Mouse (Mus musculus) CH12F3 (cell line): ENCODE data around the gene Crygb.
"Not testable (repeated sequence)": the region's sequence is repeated elsewhere in the genome, so short reads cannot be mapped to it uniquely, and the experiment has no call there.

Experiments used
- in situ Hi-C: fragments of 300-500 bp; cut with MboI; formaldehyde crosslinking; loops from 2 replicates; pipeline ENCODE4 v1.14.3; 2020; ENCODE audit warnings: low sequenced_read_pairs

Gene Crygb

DNA sequence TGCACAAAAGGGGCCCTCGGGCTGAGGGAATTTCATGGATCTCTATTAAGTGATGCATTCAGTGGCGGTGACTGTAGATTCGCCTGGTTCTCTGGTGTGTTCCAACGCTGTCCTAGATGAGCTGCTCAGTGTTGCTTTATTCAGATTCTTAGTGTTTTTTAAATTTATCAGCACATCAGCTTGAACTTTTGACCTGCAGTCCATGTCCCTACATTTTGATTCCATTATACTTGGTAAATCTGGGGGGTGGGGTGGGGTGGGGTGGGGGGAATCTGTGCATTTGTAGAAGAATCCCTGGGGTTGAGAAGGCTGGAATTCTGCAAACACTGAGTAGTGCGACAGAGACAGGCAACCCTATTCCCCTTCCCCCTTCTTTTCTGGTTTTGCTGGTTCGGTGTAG, 8.5 kb downstream of the Crygb start, which contains the start of gene Crygc:
Crygc (minus strand) TSS at position 101 of the 400 bp plus-strand sequence.
- in situ Hi-C loops: no loop called here

DNA sequence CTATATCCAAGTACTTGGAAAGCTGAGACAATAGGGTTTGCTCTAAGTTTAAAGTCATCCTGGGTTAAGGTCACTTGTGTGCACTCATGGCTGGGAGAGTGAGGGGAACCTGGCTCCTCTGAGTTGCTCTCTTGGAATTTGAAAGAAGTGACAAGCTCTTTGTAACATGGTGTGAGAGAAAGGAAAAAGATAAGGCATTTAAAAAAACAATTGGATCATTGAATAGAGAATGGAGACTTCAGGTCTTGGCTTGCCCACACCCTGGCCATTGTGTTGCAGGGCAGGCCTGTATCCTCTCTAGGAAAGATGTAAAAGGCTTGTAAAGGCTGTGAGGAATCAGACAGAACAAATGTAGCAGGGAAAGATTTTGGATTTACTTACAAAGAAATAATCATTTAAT, 14.2 kb downstream of the Crygb start:
- in situ Hi-C loops: no loop called here

DNA sequence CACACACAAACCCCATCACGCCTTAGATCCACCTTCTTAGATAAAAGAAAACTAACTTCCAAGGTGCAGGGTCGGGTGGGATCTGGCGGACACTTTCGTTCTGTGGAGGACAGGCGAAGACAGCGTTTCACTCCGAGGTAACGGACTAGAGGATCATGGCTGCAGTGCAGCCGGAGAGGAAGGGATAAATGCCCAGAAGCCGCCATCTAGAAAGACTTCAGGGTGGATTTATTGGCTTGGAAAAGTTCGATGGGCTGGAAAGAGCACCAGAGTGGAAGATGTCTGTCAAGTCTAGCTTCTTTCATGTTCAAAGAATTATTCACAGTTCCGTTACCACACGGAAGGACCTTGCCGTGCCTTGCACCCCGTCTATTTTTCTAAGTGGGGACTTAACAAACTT, 17.9 kb downstream of the Crygb start:
- in situ Hi-C loops: no loop called here

DNA sequence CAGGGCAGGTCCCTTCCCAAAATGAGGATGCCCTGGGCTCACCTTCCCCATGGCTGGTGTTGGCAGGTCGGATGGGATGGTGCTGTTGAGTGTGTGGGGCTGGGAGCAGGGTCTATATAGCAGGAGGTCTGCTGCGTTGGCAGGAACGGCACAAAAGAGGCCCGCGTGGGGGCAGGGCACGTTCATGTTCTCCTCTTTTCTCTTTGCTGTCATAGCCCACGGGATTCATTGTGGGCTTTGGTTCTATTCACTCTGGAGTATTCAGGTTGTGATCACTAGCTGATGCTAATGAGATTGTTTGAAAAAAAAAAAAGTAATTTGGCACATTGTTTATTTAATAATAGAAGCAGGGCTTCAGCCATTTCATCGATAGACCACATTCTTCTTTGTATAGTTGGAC, 18.7 kb downstream of the Crygb start, which contains the start of gene Crygd:
Crygd (minus strand) TSS at position 101 of the 400 bp plus-strand sequence.
- in situ Hi-C loops: no loop called here

DNA sequence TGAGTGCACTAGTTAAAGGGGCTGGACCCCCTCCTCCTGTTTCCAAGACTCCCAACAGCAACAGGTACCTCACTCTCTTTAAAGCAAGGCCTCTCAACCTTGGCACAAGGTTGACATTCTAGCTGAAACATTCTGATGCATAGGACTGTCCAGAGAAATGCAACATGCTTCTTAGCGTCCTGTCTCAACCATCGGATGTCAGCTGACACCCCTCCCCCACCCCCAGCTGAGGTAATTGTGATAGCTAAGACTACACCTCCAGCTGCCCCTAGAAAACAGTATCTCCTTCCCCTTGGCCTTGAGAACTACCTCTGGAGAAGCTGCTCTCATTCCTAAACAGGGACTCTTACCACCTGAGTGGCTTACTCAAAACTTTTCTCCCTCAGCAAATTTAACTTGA, 29.9 kb downstream of the Crygb start:
- in situ Hi-C loops: no loop called here

DNA sequence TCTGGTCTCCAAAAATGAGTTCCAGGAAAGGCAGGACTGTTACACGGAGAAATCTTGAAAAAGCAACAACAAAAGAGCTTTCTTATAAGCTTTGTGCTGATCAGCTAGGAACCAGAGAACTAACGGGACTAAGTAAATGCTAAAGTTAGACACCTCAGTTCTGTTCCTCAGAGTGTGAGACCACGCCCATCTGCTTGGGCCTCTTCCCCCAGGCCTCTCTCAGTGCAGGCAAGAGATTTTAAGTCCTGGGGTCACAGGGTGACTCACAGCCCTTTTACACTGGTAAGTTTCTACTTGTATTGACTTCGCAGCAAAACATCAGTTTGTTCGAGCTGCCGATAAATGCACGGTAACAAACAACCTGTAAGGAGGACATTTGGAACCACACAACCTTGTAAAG, 30.4 kb downstream of the Crygb start:
- in situ Hi-C loops: no loop called here

DNA sequence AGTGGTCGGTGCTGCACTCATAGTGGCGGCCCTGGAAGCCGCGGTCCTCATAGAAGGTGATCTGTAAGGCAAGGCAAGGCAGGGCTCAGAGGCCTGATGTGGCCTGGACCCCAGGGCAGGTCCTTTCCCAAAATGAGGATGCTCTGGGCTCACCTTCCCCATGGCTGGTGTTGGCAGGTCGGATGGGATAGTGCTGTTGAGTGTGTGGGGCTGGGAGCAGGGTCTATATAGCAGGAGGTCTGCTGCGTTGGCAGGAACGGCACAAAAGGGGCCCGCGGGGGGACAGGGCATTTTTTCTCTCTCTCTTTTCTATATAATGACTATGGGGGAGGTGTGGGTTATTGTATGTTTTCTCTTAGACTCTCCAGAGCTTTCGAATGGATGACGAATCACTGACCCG, 31.1 kb downstream of the Crygb start, which contains the start of gene Cryge:
Cryge (minus strand) TSS at position 198 of the 400 bp plus-strand sequence.
- in situ Hi-C loops: not testable (repeated sequence)

DNA sequence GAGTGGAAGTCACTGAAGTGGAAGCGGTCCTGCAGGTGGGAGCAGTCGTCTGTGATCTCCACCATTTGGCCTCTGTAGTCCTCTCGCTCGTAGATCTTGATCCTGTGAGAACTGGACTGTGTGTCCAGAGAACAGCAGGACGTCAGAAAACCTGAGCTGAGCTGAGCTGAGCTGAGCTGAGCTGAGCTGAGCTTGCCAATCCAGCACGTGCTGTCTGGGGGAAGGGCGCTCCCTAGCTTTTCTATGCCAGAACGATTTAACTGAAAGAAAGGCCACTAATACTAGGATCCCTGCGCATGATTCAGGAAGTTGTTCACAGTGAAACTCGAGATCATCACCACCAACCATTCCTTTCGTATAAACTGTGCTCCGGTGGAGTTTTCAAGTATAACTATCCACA, 33.3 kb downstream of the Crygb start:
- in situ Hi-C loops: no loop called here

DNA sequence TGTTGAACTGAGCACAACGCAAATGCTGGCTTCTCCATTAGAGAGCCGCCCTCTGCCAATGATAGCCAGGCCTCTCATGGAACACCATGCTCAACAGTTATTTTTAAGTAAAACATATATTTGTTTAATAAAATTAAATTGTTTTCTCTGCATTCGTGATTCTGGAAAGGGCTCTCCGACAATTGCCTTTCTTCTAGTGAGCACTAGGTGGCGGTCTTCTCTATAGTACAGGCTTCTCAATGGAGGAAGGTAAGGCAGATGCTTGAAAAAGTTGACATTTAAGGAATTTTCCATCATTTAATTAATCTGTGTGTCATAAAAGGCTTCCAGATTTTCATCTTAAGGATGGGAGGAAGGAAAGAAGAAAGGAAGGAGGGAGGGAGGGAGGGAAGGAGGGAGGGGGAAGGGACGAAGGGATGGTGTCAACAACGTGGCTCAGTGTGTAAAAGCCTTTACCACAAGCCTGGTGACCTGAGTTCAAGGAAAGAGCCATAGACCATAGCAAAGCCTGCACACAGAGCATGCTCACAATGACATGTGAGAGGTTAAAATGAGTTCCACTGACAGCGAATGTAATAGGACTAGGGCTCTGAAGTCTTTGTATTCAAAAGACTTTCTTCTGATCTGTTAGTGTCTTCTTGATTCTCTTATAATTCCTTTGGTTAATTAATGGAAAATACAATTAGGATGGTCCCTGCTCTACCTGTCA, 35.5 kb downstream of the Crygb start:
- in situ Hi-C loops: no loop called here

DNA sequence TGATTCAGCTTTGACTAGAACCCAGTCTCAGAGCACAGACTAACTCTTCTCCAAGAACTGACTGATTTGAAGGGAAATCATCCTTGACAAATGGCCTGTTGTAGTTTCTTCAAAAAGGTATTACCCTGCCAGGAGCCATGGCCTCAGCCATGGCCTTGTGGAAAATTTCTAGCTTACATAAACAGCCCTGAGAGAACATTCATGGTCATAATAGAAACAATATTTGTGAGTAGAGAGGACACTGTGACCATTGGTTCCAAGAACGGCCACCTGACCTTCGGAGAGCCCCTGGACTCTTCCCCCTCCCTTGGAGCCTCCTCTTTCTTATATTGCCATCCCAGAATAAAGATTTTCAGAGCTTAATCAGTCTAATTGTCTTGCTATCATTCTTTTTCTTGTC, 38.7 kb downstream of the Crygb start:
- in situ Hi-C loops: no loop called here

DNA sequence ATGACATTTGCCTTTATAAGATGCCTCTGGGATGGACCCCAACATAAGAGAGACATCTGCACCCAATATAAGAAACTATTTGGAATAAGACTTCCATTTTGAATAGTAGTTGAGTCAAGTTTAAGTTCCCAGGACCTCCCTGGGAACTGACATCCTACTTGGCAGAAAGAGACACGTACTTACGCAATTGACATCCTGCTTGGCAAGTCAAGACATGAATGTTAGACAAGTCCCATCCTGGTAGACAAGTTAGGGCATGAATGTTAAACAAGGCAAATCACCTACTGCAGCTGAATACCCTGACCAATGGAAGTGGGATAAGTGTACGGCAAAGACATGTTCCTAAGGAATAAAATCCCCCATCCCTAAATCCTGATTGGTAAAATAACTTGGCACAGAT, 40.3 kb downstream of the Crygb start:
- in situ Hi-C loops: no loop called here

DNA sequence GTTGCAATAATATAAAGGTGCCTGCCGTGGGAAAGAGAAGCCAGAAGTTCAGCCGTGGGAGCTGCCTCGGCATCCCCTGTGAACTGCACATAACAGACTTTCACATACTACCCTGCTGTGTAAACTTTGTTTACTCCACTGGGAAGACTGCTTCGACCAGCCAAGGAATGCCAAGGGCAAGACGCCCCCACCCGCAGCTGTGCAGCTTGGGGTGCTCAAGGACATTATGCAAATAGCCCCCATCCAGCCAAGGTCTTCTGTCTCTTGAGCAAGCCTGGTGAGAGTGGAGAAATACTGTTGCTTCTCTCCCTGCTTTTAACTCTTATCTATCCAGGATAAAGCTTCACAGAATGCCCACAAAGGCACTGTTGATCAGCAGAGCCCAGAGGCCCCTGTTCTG, 41.3 kb downstream of the Crygb start:
- in situ Hi-C loops: no loop called here

DNA sequence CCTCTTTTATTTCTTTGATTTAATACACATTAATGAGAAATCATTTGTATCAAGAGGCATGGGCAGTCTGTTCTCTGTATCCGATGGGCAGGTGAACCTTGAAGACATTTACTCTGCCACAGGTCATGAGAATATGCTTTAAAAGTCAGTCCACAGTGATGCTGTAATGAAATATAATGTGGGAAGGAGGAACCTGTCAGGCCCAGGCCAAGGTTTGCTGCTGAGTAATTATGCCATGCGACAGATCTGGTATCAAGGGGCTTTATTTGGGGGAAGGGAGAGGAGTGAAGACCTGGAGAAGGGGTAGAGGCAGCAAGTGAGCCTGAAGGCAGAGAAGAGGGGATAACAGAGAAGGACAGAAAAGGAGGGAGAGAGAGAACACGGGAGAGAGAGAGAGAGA, 42.4 kb downstream of the Crygb start:
- in situ Hi-C loops: no loop called here

DNA sequence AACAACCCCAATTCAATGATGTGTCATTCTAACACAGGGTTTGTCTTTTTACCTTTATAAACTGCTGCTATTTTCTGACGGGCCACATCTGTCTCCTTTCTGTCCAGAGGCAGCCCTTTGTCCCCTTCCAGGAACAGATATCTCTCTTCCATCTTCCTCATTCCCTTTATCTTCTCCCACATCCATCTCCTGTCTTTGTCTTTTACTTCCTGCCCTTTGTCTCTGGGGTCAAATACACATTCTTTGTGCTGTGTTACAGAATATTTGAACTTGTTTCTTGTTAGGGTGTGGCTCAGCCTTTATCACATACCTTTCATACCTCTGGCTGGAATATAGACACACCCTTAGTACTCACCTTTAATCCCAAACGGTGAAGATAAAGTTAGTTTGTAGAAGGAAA, 44.5 kb downstream of the Crygb start:
- in situ Hi-C loops: no loop called here

DNA sequence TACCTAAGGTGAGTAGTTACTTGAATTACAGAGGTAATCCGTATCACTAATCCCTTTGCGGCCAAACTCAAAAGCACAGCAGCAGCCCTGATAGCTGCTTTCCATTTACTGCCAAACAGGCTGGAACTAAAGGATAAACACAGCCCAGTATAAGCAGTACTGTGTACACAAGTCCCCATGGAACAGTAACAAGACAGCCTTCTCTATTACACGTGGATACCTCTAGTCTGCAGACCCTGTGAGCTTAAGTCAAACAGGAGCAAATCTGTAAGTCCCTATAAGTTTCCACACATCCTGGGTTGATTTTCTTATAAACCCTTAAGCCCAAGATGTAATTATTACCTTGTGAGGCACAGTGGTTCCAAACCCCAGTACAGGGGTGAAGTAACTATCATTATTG, 46.6 kb downstream of the Crygb start:
- in situ Hi-C loops: no loop called here

DNA sequence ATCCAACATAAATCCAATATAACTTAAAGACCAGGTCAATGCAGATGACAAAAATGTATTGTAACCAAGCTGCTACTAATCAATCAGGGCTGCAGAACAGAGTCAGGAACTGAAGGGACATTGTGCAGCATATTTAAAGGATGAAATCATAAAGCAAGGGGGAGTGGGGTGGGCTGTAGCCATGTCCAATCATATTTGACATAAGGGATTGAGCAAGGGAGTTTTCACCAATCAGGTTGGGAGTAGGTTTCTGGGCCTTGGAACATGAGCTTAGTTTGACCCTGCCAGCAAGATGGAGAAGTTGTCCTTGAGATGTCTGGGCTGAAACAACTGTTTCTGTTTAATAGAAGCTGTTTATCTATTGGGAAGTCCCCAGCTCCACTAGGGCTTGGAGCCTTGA, 49.4 kb downstream of the Crygb start, which contains the start of gene Akr1cl:
Akr1cl (minus strand) TSS at position 119 of the 400 bp plus-strand sequence.
- in situ Hi-C loops: no loop called here
